Mouse (Mus musculus) hindbrain, embryonic 14.5 days (tissue): ENCODE data around the gene Prdm12. TPM values are rescaled to one million over a fixed set of nuclear protein-coding genes. Genes with fewer than 3 reads are reported as not detected.
A peak's percentile ranks its signal among the peaks of the same experiment; 100 is the strongest.

ENCODE experiments used
- ATAC-seq: fragments of 200-750 bp; cut with Nextera tagmentation; 2 replicates; pipeline ENCODE4 v1.8.0; 2017; ENCODE audit warnings: moderate number of reproducible peaks, mild to moderate bottlenecking, moderate TSS enrichment, moderate library complexity; ENCODE audit not compliant: low FRiP score
- DNase-seq: peaks from one replicate; pipeline ENCODE4 v3.0.0-alpha.2; 2015; ENCODE audit warnings: low spot score
- H3K27ac ChIP-seq: fragments of 300-500 bp; sonication (generic); 2 replicates; pipeline ENCODE4 v1.5.1; 2014; ENCODE audit warnings: mild to moderate bottlenecking, moderate library complexity
- H3K27me3 ChIP-seq: fragments of 300-500 bp; sonication (generic); 2 replicates; pipeline ENCODE4 v1.6.1; 2014; ENCODE audit warnings: mild to moderate bottlenecking, low read length, mixed read lengths; ENCODE audit not compliant: control insufficient read depth, insufficient read depth
- H3K36me3 ChIP-seq: fragments of 300-500 bp; sonication (generic); replicated peaks from 2 replicates; pipeline ENCODE4 v1.6.1; 2014; ENCODE audit not compliant: control insufficient read depth, insufficient read depth
- H3K4me1 ChIP-seq: fragments of 300-500 bp; sonication (generic); replicated peaks from 2 replicates; pipeline ENCODE4 v1.6.1; 2014; ENCODE audit warnings: antibody characterized with exemption, low read length, mixed read lengths; ENCODE audit not compliant: control insufficient read depth, insufficient read depth
- H3K4me2 ChIP-seq: fragments of 300-500 bp; sonication (generic); replicated peaks from 2 replicates; pipeline ENCODE4 v1.6.1; 2014; ENCODE audit warnings: mild to moderate bottlenecking, moderate library complexity
- H3K4me3 ChIP-seq: fragments of 300-500 bp; sonication (generic); replicated peaks from 2 replicates; pipeline ENCODE4 v1.5.1; 2014; ENCODE audit warnings: mild to moderate bottlenecking, low read length
- H3K9ac ChIP-seq: fragments of 300-500 bp; sonication (generic); 2 replicates; pipeline ENCODE4 v1.6.1; 2014
- H3K9me3 ChIP-seq: fragments of 300-500 bp; sonication (generic); 2 replicates; pipeline ENCODE4 v1.6.1; 2016; ENCODE audit warnings: low read length; ENCODE audit not compliant: control insufficient read depth
- WGBS: fragments of 180-500 bp; shearing (Covaris S2); extraction: QIAGEN DNeasy Blood & Tissue Kit; methylation state at CpG from one replicate; pipeline ENCODE4 v1.1.7; 2014; 5-methylcytosine and 5-hydroxymethylcytosine counted together
- microRNA-seq: library from miRNA; unstranded; fragments of <30 nt; microRNA quantifications from one replicate; pipeline ENCODE4, GENCODE M21; 2016
- polyA plus RNA-seq: library from polyadenylated mRNA; unstranded; fragments of >200 nt; fragmentation: Nextera tagmentation; extraction: Ambion mirVana; gene quantifications from 2 replicates; pipeline ENCODE4 v1.2.1, GENCODE M21; 2014

The Prdm12 gene
- polyA plus RNA-seq, 1 experiment from 2014 or later, result 0.50 TPM

DNA sequence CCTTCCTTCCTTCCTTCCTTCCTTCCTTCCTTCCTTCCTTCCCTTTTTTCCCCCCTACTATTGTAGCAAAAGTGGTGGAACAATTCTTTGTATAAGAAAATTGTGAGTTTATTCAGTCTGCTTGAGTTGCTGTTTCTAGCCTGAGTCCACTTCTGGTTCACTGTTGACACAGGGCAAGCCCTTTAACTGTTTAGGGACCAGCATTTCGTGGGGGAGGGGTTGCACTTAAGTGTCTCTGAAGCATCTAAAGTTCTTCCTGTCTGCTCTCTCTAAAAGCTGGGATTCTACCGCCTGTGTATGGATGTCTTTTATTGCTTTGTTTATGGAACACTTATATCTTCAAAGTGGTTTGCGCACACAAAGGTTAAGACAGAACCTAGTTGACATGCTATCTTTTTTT is 50.2 kb downstream of the Prdm12 start:
- Histone ChIP-seq H3K4me1 (peaks cover 35% of the 10 kb centered on the region), H3K4me3 (peak overlapping the region; percentile 69), H3K9me3 (no peaks in the 10 kb centered on the region), H3K27me3 (no peaks in the 10 kb centered on the region), H3K27ac (no peak overlapping the region), H3K9ac (no peak overlapping the region), H3K4me2 (peak overlapping the region; percentile 96), H3K36me3 (no peaks in the 10 kb centered on the region)
- DNase-seq, result no peak
- WGBS, result 70% methylated on average over 3 of the region's 3 CpGs
- ATAC-seq, result no peak

GRCm38 (mm10) chr2:31698209-31698608 is 58.4 kb downstream of the Prdm12 start:
- H3K4me2 ChIP-seq, result no peak overlapping the region
- no peak overlapping the region for H3K4me3 ChIP-seq
- H3K36me3 ChIP-seq, result peaks cover 16% of the 10 kb centered on the region; the same call in 1 of the 2 replicates
- H3K27ac ChIP-seq, result no peak overlapping the region
- H3K4me1 ChIP-seq, result no peaks in the 10 kb centered on the region
- no peak for DNase-seq
- H3K27me3 ChIP-seq, result no peaks in the 10 kb centered on the region
- H3K9me3 ChIP-seq, result no peaks in the 10 kb centered on the region
- H3K9ac ChIP-seq, result no peak overlapping the region
- ATAC-seq, result no peak

DNA sequence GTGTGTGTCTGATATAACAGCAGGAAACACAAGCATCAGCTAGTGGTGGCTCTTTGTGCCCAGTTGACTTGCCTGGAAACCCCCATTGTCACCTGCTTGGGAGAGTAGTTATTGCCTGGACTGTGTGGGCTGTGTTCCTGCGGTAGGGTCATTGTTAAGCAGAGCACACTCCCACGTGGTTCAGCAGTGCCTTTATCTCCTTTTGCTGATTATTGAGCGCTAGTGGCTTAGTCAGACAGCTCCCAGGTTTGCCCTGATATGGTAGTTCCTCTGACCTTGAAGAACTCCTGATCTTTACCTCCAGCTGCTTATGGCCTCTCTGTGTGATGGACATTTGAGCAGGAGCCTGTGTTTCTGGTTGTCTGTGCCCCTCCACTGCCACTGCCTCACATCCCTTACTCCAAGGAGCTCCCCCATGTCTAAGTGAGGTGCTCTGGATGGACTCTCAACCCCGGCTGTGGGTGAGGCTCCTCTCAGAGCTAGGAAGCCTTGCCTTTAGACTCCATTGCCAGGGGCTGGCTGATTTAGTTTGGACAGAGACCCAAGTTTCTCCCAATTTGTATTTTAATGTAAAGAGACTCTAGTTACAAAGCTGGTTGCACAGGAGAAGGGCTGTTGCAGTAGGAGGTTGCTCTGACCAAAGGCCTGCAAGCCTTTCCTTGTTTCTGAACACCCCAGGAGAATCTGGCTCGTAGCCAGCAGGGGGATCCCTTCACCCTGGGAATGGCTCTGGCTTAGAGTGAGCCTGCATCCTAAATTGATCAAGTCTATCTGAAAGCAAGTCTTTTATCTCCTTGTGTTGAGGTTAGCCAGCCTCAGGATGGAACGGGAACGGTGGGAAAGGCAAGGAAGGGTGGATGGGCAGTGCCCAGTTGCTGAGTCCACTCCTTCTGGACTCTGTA is 61.0 kb downstream of the Prdm12 start:
- H3K27me3 ChIP-seq, result no peaks in the 10 kb centered on the region
- H3K27ac ChIP-seq, result no peak overlapping the region
- H3K4me3 ChIP-seq, result no peak overlapping the region
- H3K9me3 ChIP-seq, result no peaks in the 10 kb centered on the region
- no peak overlapping the region for H3K9ac ChIP-seq
- 51% methylated on average over 7 of the region's 7 CpGs for WGBS
- H3K4me2 ChIP-seq, result no peak overlapping the region
- DNase-seq (no peak), ATAC-seq (no peak)
- H3K4me1 ChIP-seq, result no peaks in the 10 kb centered on the region
- H3K36me3 ChIP-seq, result peaks cover 13% of the 10 kb centered on the region; the same call in 1 of the 2 replicates

GRCm38 (mm10) chr2:31703226-31703625 is 63.4 kb downstream of the Prdm12 start:
- DNase-seq, result no peak
- Histone ChIP-seq H3K9me3 (no peaks in the 10 kb centered on the region), H3K27me3 (no peaks in the 10 kb centered on the region), H3K36me3 (0 out of 2 replicates have a peak, but pooled peaks cover 3% of the 10 kb centered on the region), H3K4me1 (no peaks in the 10 kb centered on the region), H3K4me2 (no peak overlapping the region), H3K4me3 (no peak overlapping the region), H3K9ac (no peak overlapping the region), H3K27ac (no peak overlapping the region)
- no peak for ATAC-seq

Small RNA genes within 50 kb of the gene (microRNA-seq; reads per million reads assigned to microRNA genes)
- gene Mir6998, result 1.3 reads per million

Other genes starting within 250 kb of the Prdm12 start
- gene Ass1, start 169.8 kb upstream of the Prdm12 start, polyA plus RNA-seq, result 6.1 and 8.0 TPM in 2 replicates
- gene Fubp3, start 67.4 kb upstream of the Prdm12 start, polyA plus RNA-seq, result 43.6 and 45.2 TPM in 2 replicates
- gene Exosc2, start 30.7 kb downstream of the Prdm12 start, polyA plus RNA-seq, result 29.5 and 33.1 TPM in 2 replicates
- gene Abl1, start 48.3 kb downstream of the Prdm12 start, polyA plus RNA-seq, result 19.7 and 20.9 TPM in 2 replicates
- not detected in 2 replicates for gene Qrfp, start 170.5 kb downstream of the Prdm12 start, polyA plus RNA-seq
- 5.0 and 5.6 TPM in 2 replicates for gene Fibcd1, start 206.0 kb downstream of the Prdm12 start, polyA plus RNA-seq
- gene Lamc3, start 247.3 kb downstream of the Prdm12 start, polyA plus RNA-seq, result 4.9 and 6.1 TPM in 2 replicates